Mouse (Mus musculus) hindbrain, embryonic 10.5 days (tissue): ENCODE measurements around the gene Baz1b. TPM values are rescaled to one million over a fixed set of nuclear protein-coding genes. Genes with fewer than 3 reads are reported as not detected.

Experiments used
- DNase-seq: peaks from one replicate; pipeline ENCODE4 v3.0.0-alpha.2; 2017; ENCODE audit warnings: low spot score
- H3K27ac ChIP-seq: fragments of 300-500 bp; sonication (generic); 2 replicates; pipeline ENCODE4 v1.5.1; 2016; ENCODE audit warnings: mild to moderate bottlenecking, moderate library complexity
- H3K27me3 ChIP-seq: fragments of 300-500 bp; sonication (generic); 2 replicates; pipeline ENCODE4 v1.6.1; 2016; ENCODE audit warnings: mild to moderate bottlenecking; ENCODE audit not compliant: poor library complexity, insufficient read depth, severe bottlenecking
- H3K36me3 ChIP-seq: fragments of 300-500 bp; sonication (generic); 2 replicates; pipeline ENCODE4 v1.6.1; 2016; ENCODE audit warnings: mild to moderate bottlenecking, moderate library complexity
- H3K4me1 ChIP-seq: fragments of 300-500 bp; sonication (generic); replicated peaks from 2 replicates; pipeline ENCODE4 v1.6.1; 2016; ENCODE audit warnings: mild to moderate bottlenecking
- H3K4me3 ChIP-seq: fragments of 300-500 bp; sonication (generic); 2 replicates; pipeline ENCODE4 v1.5.1; 2016; ENCODE audit warnings: mild to moderate bottlenecking, moderate library complexity
- H3K9me3 ChIP-seq: fragments of 300-500 bp; sonication (generic); 2 replicates; pipeline ENCODE4 v1.6.1; 2016; ENCODE audit warnings: mild to moderate bottlenecking, moderate library complexity
- WGBS: fragments of 180-500 bp; shearing (Covaris S2); methylation state at CpG from one replicate; pipeline ENCODE4 v1.1.7; 2016; 5-methylcytosine and 5-hydroxymethylcytosine counted together
- polyA plus RNA-seq: library from polyadenylated mRNA; unstranded; fragments of >200 nt; fragmentation: Nextera tagmentation; extraction: Ambion mirVana; gene quantifications from 2 replicates; pipeline ENCODE4 v1.2.1, GENCODE M21; 2016

Baz1b gene
- polyA plus RNA-seq, result 41.1 and 53.8 TPM in 2 replicates

DNA sequence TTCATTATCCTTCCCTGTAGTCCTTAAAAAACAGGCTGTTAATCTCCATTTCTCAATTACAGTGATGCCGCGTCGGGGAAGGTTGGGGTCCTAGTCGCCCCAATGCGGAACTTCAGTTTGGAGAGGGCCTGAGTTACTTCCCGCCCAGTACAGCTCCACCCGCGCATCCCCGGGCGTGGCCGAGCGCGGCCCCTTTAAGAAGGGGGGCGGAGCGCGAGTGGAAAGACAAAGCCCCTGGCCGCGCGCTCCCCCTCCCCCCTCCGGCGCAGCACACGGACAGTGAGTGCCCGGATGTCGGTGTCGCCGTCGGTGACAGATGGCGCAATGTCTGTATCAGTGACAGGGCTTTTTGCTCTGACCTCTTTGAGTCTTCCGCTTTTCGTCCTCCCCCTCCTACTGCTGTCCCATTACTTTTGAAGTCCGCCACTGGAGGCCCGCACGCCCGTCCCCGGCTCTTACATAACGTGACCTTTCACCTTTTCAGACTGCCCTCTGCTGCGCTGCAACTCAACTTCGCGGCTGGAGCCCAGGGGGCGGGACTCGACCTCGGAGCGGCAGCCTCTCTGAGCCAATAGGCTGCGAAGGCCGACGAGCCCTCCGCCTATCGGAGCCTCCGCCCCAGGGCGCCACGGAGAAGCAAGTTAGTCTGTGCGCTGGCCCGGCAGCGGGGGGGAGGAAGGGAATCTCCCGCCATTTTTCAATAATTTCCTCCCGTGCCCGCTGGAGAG lies at the start of gene Baz1b:
Gene Baz1b, plus strand, starts transcription at position 644 of the 728 bp plus-strand sequence.
- no peaks in the 10 kb centered on the region for H3K27me3 ChIP-seq
- peaks cover 5% of the 10 kb centered on the region; the same call in 1 of the 2 replicates for H3K9me3 ChIP-seq
- DNase-seq, result peak; percentile 99
- WGBS, result under 1% methylated on average over 57 of the region's 57 CpGs
- peak within 1 kb of the TSS; percentile 99 for H3K27ac ChIP-seq
- H3K36me3 ChIP-seq, result peaks cover 57% of the 10 kb centered on the region
- H3K4me3 ChIP-seq, result peak within 1 kb of the TSS; percentile 98
- peaks cover 25% of the 10 kb centered on the region for H3K4me1 ChIP-seq

GRCm38 (mm10) chr5:135139881-135140280 lies 47.2 kb upstream of the Baz1b start:
- Histone ChIP-seq H3K27ac (no peak overlapping the region), H3K27me3 (peaks cover 6% of the 10 kb centered on the region), H3K36me3 (no peaks in the 10 kb centered on the region), H3K4me1 (no peaks in the 10 kb centered on the region), H3K4me3 (no peak overlapping the region), H3K9me3 (peaks cover 3% of the 10 kb centered on the region; the same call in 1 of the 2 replicates)
- DNase-seq, result no peak
- 75% methylated on average over 2 of the region's 2 CpGs for whole genome bisulfite sequencing

GRCm38 (mm10) chr5:135144469-135144868 lies 42.6 kb upstream of the Baz1b start:
- H3K9me3 ChIP-seq, result no peaks in the 10 kb centered on the region
- WGBS, result 67% methylated on average over 4 of the region's 4 CpGs
- H3K4me1 ChIP-seq, result peaks cover 10% of the 10 kb centered on the region; the same call in 1 of the 2 replicates

DNA sequence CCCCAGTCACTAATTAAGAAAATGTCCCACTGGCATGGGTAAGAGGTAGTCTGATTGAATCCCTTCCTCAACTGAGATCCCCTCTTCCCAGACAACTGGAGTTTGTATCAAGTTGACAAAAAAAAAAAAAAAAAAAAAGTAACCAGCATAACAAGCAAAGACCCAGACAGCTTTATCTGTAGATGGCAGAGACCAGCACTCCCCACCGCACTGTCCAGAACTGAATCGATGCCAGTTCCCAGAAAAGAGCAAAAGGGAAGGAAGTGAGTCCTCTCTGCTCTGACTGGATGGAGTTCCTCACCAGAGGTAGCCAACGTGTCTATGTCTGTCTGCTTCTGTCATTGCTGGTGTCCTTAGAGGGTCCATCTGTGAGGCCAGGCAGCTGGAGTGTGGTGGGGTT lies 41.5 kb upstream of the Baz1b start:
- WGBS, result 84% methylated on average over 3 of the region's 3 CpGs
- no peak for DNase-seq
- Histone ChIP-seq H3K4me1 (peaks cover 17% of the 10 kb centered on the region), H3K4me3 (no peak overlapping the region), H3K27me3 (no peaks in the 10 kb centered on the region), H3K9me3 (no peaks in the 10 kb centered on the region), H3K36me3 (no peaks in the 10 kb centered on the region), H3K27ac (no peak overlapping the region)

More at GRCm38 (mm10) chr5:135144469-135144868, 42.6 kb upstream of the Baz1b start:
- H3K27ac ChIP-seq, result no peak overlapping the region
- no peak for DNase-seq
- H3K4me3 ChIP-seq, result no peak overlapping the region
- no peaks in the 10 kb centered on the region for H3K27me3 ChIP-seq
- H3K36me3 ChIP-seq, result no peaks in the 10 kb centered on the region

GRCm38 (mm10) chr5:135145955-135146354 lies 41.1 kb upstream of the Baz1b start:
- no peaks in the 10 kb centered on the region for H3K27me3 ChIP-seq
- H3K36me3 ChIP-seq, result no peaks in the 10 kb centered on the region; the same call in 1 of the 2 replicates
- no peaks in the 10 kb centered on the region for H3K9me3 ChIP-seq
- peaks cover 19% of the 10 kb centered on the region for H3K4me1 ChIP-seq
- no peak overlapping the region for H3K4me3 ChIP-seq
- DNase-seq, result no peak
- no peak overlapping the region for H3K27ac ChIP-seq

DNA sequence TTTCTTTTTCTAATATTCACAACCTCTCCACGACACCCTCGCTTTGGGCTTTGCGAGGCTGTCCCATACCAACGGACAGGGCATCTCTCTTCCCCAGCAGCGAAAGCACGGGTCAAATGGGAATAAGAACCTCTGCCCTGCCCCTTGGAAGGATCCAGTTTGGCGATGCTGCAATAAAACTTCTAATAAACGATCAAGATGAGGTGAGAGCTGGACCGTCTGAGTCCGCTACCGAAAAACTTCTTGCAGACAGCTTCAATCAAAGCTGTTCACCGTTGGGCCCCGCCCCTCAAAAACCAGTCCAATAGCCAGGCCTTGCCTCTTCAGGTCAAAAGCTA lies 38.4 kb upstream of the Baz1b start:
- Histone ChIP-seq H3K4me3 (peak overlapping the region; percentile 80), H3K36me3 (peaks cover 21% of the 10 kb centered on the region), H3K4me1 (peaks cover 20% of the 10 kb centered on the region), H3K27me3 (no peaks in the 10 kb centered on the region), H3K27ac (peak overlapping the region; percentile 92), H3K9me3 (no peaks in the 10 kb centered on the region)
- under 1% methylated on average over 13 of the region's 13 CpGs for WGBS
- DNase-seq, result no peak

- H3K36me3 ChIP-seq, result peaks cover 27% of the 10 kb centered on the region
- peak within 1 kb of the TSS; percentile 92 for H3K27ac ChIP-seq
- peaks cover 20% of the 10 kb centered on the region for H3K4me1 ChIP-seq
- H3K27me3 ChIP-seq, result no peaks in the 10 kb centered on the region
- H3K4me3 ChIP-seq, result peak within 1 kb of the TSS; percentile 80
- no peaks in the 10 kb centered on the region for H3K9me3 ChIP-seq
- peak; percentile 99 for DNase-seq
- under 1% methylated on average over 63 of the region's 63 CpGs for WGBS
Observed at GRCm38 (mm10) chr5:135149053-135149819, 37.8 kb upstream of the Baz1b start, which contains the start of gene Tbl2. TSS of gene Tbl2 (plus strand) at chr5:135149657.

- peaks cover 20% of the 10 kb centered on the region for H3K4me1 ChIP-seq
- peak overlapping the region; percentile 80 for H3K4me3 ChIP-seq
- no peaks in the 10 kb centered on the region for H3K27me3 ChIP-seq
- DNase-seq, result no peak
- peak overlapping the region; percentile 92 for H3K27ac ChIP-seq
- under 1% methylated on average over 23 of the region's 23 CpGs for WGBS
- H3K9me3 ChIP-seq, result no peaks in the 10 kb centered on the region
- peaks cover 33% of the 10 kb centered on the region for H3K36me3 ChIP-seq
Observed at GRCm38 (mm10) chr5:135149820-135150178, 37.3 kb upstream of the Baz1b start.

DNA sequence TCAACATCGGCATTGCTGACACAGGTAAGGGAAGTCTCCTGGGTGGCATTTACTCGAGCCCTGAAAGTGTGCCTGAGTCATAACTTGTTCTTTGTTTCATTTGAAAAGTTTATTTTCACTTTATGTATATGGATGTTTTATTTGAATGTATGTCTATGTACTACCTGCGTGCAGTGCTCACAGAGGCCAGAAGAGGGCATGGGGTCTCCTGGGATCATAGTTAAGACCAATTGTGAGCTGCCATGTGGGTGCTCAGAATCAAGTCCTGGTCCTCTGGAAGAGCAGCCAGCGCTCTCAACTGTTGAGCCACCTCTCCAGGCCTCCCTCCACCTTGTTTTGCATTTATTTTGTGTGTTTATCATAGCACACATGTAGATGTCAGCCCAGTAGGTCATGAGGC lies 30.6 kb upstream of the Baz1b start:
- 97% methylated on average over 4 of the region's 4 CpGs for WGBS
- no peaks in the 10 kb centered on the region for H3K27me3 ChIP-seq
- H3K27ac ChIP-seq, result no peak overlapping the region
- no peak for DNase-seq
- peaks cover 98% of the 10 kb centered on the region for H3K36me3 ChIP-seq
- no peaks in the 10 kb centered on the region for H3K4me1 ChIP-seq
- no peak overlapping the region for H3K4me3 ChIP-seq
- no peaks in the 10 kb centered on the region for H3K9me3 ChIP-seq

DNA sequence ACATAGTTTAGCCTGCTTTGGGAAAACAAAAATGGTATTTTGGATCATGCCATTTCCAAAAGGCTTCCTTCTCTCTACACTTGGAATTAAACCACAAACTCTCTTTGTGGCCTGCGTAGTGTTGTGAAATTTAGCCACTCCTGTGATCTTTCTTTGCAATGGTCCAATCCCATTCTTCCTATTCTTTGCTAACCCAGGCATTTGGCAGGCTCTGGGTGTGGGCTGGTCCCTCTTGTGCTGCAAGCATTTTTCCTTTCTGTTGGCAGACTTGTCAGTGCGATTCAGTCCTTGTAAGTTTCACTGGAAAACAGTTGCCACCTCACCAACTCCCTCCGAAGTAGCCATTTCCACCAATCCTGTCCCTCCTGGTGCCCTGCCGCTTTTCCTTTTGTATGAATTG lies 25.8 kb upstream of the Baz1b start:
- 98% methylated on average over 4 of the region's 4 CpGs for WGBS
- peaks cover 79% of the 10 kb centered on the region for H3K36me3 ChIP-seq

GRCm38 (mm10) chr5:135161650-135162049 lies 25.4 kb upstream of the Baz1b start:
- no peak for DNase-seq
- Histone ChIP-seq H3K9me3 (no peaks in the 10 kb centered on the region), H3K27me3 (no peaks in the 10 kb centered on the region), H3K27ac (no peak overlapping the region), H3K4me1 (no peaks in the 10 kb centered on the region), H3K36me3 (peaks cover 74% of the 10 kb centered on the region), H3K4me3 (no peak overlapping the region)
- WGBS, result 86% methylated on average over 7 of the region's 7 CpGs

More for the DNA sequence above, 25.8 kb upstream of the Baz1b start:
- Histone ChIP-seq H3K4me3 (no peak overlapping the region), H3K27me3 (no peaks in the 10 kb centered on the region), H3K9me3 (no peaks in the 10 kb centered on the region), H3K27ac (no peak overlapping the region), H3K4me1 (no peaks in the 10 kb centered on the region)
- no peak for DNase-seq

GRCm38 (mm10) chr5:135162361-135162760 lies 24.7 kb upstream of the Baz1b start:
- DNase-seq, result no peak
- H3K36me3 ChIP-seq, result peaks cover 67% of the 10 kb centered on the region
- H3K4me3 ChIP-seq, result no peak overlapping the region
- 94% methylated on average over 8 of the region's 8 CpGs for WGBS
- no peaks in the 10 kb centered on the region for H3K4me1 ChIP-seq
- H3K27me3 ChIP-seq, result no peaks in the 10 kb centered on the region
- no peak overlapping the region for H3K27ac ChIP-seq
- no peaks in the 10 kb centered on the region for H3K9me3 ChIP-seq

DNA sequence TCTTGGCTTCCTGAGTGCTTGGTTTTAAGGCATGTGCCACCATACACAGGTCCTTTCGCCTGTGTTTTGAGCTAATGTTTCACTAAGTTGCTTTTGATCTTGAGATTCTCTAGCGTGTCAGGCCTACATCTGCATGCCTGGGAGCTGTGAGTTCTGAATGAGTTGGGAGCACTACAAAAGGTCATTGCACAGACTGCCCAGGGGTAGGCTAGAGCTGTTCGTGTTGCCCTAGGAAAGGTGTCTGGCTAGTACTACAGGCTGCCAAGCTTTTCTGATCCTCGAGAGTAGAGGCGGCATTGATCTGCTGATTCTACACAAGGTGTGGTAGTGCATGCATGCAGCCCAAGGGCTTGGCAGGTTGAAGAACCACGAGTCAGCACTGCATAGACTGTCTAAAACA lies 24.2 kb upstream of the Baz1b start:
- Histone ChIP-seq H3K27ac (no peak overlapping the region), H3K4me1 (peaks cover under 1% of the 10 kb centered on the region), H3K9me3 (no peaks in the 10 kb centered on the region), H3K36me3 (peaks cover 63% of the 10 kb centered on the region), H3K4me3 (no peak overlapping the region), H3K27me3 (no peaks in the 10 kb centered on the region)
- DNase-seq, result no peak
- WGBS, result 92% methylated on average over 6 of the region's 6 CpGs
